Mouse (Mus musculus) cerebellum, adult 2 months (tissue): ENCODE results near the gene Akt1s1.

ENCODE experiments used
- CTCF ChIP-seq: fragments of 200-500 bp; IDR thresholded peaks from 2 replicates; pipeline ENCODE4 v1.5.1; 2011; ENCODE audit warnings: low read depth, mild to moderate bottlenecking, control low read depth, low read length, moderate library complexity, borderline replicate concordance; ENCODE audit not compliant: insufficient read depth
- POLR2A ChIP-seq: fragments of 200-500 bp; IDR thresholded peaks from 2 replicates; pipeline ENCODE4 v1.6.1; 2011; ENCODE audit warnings: low read length, control low read depth, borderline replicate concordance; ENCODE audit not compliant: insufficient read depth

GRCm38 (mm10) chr7:44886964-44887363 is 38.2 kb downstream of the Akt1s1 start:
- TF ChIP-seq CTCF (no peak), POLR2A (no peak)
